Mouse (Mus musculus): ENCODE results near the gene Tmx4. TPM values are rescaled to one million over a fixed set of nuclear protein-coding genes. Genes with fewer than 3 reads are reported as not detected.

Gene Tmx4
- 37.6 and 66.9 TPM in 2 replicates for polyA plus RNA-seq (2012; rRNA removed)

DNA sequence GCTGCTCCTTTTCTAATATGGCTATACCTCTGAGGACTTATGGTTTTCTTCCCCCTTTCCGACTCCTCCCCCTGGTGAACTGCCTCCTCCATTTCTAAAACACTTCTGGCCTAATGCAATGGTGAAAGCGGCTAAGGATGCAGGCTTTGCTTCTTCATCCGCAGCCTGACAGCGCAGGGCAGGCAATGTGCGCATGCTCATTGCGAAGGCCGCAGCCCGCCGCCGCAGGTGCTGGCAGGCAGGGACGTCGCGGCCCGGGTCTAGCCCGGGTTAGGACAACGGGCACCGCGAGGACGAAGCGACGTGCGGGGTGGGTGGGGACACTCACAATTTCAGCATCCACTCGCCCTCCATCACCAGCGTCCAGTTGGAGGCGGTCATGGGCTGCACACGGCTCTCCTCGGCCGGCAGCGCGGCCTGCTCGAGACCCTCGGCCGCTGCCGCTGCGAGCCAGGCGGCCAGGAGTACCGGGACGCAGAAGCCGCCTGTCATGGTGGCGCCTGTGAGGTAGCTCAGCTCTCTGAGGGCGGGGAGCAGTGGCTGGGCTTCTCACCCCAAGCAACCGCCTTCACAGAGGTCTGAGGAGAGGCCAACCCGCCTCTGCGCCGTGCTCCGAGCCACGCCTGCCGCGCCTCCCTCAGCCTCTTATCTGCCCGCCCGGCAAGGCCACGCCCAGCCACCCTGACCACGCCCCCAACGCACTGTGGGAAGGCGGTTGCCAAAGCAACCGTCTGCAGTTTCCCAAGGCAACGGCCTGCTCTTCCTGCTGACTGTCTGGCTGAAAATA is at the start of gene Tmx4:
Gene Tmx4, minus strand, starts transcription at position 632 of the 787 bp plus-strand sequence.
- peak; percentile 99 for DNase-seq (ENCODE audit: low read depth)
- TF ChIP-seq CTCF (IDR thresholded peaks at IDR 0.05; ENCODE audit: borderline replicate concordance, extremely low read depth, insufficient read depth, insufficient read length) (no peak), POLR2A (IDR thresholded peaks at IDR 0.05; ENCODE audit: borderline replicate concordance, extremely low read depth, insufficient read depth, insufficient read length, poor library complexity, severe bottlenecking) (peak; percentile 77)

GRCm38 (mm10) chr2:134692125-134692524 is 48.2 kb upstream of the Tmx4 start:
- DNase-seq (ENCODE audit: low read depth): no peak
- TF ChIP-seq POLR2A (IDR thresholded peaks at IDR 0.05; ENCODE audit: borderline replicate concordance, extremely low read depth, insufficient read depth, insufficient read length, poor library complexity, severe bottlenecking) (no peak), CTCF (IDR thresholded peaks at IDR 0.05; ENCODE audit: borderline replicate concordance, extremely low read depth, insufficient read depth, insufficient read length) (no peak)

- TF ChIP-seq POLR2A (IDR thresholded peaks at IDR 0.05; ENCODE audit: borderline replicate concordance, extremely low read depth, insufficient read depth, insufficient read length, poor library complexity, severe bottlenecking) (no peak), CTCF (IDR thresholded peaks at IDR 0.05; ENCODE audit: borderline replicate concordance, extremely low read depth, insufficient read depth, insufficient read length) (no peak)
- no peak for DNase-seq (ENCODE audit: low read depth)
Measured at GRCm38 (mm10) chr2:134691055-134691454, 47.1 kb upstream of the Tmx4 start.

DNA sequence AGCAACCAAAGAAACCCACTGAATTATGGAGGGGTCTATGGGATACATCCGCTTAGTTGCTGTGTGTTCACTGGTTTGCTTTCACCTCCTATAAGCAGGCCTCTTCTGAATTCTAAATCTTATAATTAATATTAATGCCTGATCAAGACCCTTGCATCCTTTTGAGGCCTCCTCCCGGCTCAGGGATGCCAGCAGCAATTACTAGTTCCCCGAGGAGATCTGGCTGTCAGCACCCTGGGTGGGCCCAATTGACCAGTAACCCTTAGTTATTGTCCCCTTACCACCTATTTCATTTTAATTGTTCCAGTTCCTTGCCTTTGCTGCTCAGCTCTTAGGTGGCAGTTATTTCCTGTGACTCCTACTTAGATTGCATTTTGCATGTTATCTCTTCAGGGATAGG is 38.4 kb upstream of the Tmx4 start:
- peak; percentile 36 for DNase-seq (ENCODE audit: low read depth)
- no peak for TF ChIP-seq CTCF (IDR thresholded peaks at IDR 0.05; ENCODE audit: borderline replicate concordance, extremely low read depth, insufficient read depth, insufficient read length)
- no peak for TF ChIP-seq POLR2A (IDR thresholded peaks at IDR 0.05; ENCODE audit: borderline replicate concordance, extremely low read depth, insufficient read depth, insufficient read length, poor library complexity, severe bottlenecking)

- DNase-seq (ENCODE audit: low read depth): peak; percentile 83
- no peak for TF ChIP-seq POLR2A (IDR thresholded peaks at IDR 0.05; ENCODE audit: borderline replicate concordance, extremely low read depth, insufficient read depth, insufficient read length, poor library complexity, severe bottlenecking)
- TF ChIP-seq CTCF (IDR thresholded peaks at IDR 0.05; ENCODE audit: borderline replicate concordance, extremely low read depth, insufficient read depth, insufficient read length): peak; percentile 66; the same call in 1 of the 2 replicates
Measured at GRCm38 (mm10) chr2:134681271-134681961, 37.5 kb upstream of the Tmx4 start.

GRCm38 (mm10) chr2:134679567-134679966 is 35.6 kb upstream of the Tmx4 start:
- TF ChIP-seq CTCF (IDR thresholded peaks at IDR 0.05; ENCODE audit: borderline replicate concordance, extremely low read depth, insufficient read depth, insufficient read length) (no peak), POLR2A (IDR thresholded peaks at IDR 0.05; ENCODE audit: borderline replicate concordance, extremely low read depth, insufficient read depth, insufficient read length, poor library complexity, severe bottlenecking) (no peak)
- DNase-seq (ENCODE audit: low read depth): no peak

DNA sequence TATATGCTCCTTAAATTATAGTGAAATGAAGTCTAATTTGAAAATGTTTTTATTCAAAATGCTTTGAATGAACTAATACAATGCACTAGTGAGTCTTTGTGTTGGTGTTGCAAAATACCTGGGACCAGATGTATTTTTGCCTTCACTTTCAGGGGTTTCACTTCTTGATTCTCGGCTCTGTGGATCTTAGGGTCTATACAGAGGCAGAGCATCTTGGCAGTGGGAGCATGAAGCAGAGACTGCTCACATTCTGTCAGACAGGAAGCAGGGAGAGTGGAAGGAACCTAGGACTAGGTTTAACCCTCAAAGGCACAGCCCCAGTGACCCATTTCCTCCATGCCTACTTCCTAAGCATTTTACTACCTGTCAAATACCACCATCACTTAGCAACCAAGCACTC is 31.5 kb upstream of the Tmx4 start:
- no peak for TF ChIP-seq CTCF (IDR thresholded peaks at IDR 0.05; ENCODE audit: borderline replicate concordance, extremely low read depth, insufficient read depth, insufficient read length)
- TF ChIP-seq POLR2A (IDR thresholded peaks at IDR 0.05; ENCODE audit: borderline replicate concordance, extremely low read depth, insufficient read depth, insufficient read length, poor library complexity, severe bottlenecking): no peak
- DNase-seq (ENCODE audit: low read depth): no peak

- peak; percentile 50 for DNase-seq (ENCODE audit: low read depth)
- peak; percentile 52; the same call in 1 of the 2 replicates for TF ChIP-seq CTCF (IDR thresholded peaks at IDR 0.05; ENCODE audit: borderline replicate concordance, extremely low read depth, insufficient read depth, insufficient read length)
- TF ChIP-seq POLR2A (IDR thresholded peaks at IDR 0.05; ENCODE audit: borderline replicate concordance, extremely low read depth, insufficient read depth, insufficient read length, poor library complexity, severe bottlenecking): no peak
Measured at GRCm38 (mm10) chr2:134673604-134674003, 29.7 kb upstream of the Tmx4 start.

GRCm38 (mm10) chr2:134656477-134656876 is 12.5 kb upstream of the Tmx4 start:
- DNase-seq (ENCODE audit: low read depth): no peak
- no peak for TF ChIP-seq CTCF (IDR thresholded peaks at IDR 0.05; ENCODE audit: borderline replicate concordance, extremely low read depth, insufficient read depth, insufficient read length)
- TF ChIP-seq POLR2A (IDR thresholded peaks at IDR 0.05; ENCODE audit: borderline replicate concordance, extremely low read depth, insufficient read depth, insufficient read length, poor library complexity, severe bottlenecking): no peak

DNA sequence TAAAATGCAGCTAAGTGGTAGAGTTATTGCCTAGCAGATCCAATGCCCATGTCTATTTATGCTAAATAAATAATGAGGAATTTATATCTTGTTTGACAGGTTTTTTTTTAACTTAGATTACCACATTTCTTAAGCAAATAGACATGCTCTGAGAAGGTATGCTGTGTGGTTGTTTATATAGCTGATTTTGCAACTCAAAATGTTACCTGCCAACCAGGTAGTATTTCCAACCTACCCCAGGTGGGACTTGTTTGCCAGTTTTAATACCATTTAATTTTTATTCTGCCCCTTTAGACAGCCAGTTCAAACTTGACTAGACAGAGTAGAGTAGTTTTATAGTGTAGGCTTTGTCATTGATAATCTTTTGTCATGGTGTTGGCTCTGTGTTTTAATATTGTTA is 10.7 kb upstream of the Tmx4 start:
- no peak for DNase-seq (ENCODE audit: low read depth)
- TF ChIP-seq POLR2A (IDR thresholded peaks at IDR 0.05; ENCODE audit: borderline replicate concordance, extremely low read depth, insufficient read depth, insufficient read length, poor library complexity, severe bottlenecking): no peak
- no peak for TF ChIP-seq CTCF (IDR thresholded peaks at IDR 0.05; ENCODE audit: borderline replicate concordance, extremely low read depth, insufficient read depth, insufficient read length)

DNA sequence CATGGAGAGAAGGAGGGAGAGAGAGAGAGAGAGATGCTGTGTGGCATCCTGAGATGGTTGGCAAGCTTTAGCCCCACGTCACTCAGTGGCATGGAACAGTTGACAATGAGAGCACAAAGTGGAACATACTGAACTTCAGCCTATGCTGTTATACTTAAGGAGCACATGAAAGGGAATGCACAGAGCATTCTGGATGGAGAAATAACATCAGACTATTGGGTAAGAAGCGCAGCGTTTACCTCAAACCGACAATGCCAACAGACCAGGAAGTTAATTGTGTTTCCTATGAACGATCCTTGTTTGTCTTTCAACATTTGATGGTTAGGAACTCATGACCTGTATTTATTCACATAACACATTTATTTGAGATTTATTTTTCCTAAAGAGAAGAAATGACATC is 8.8 kb upstream of the Tmx4 start:
- TF ChIP-seq POLR2A (IDR thresholded peaks at IDR 0.05; ENCODE audit: borderline replicate concordance, extremely low read depth, insufficient read depth, insufficient read length, poor library complexity, severe bottlenecking): no peak
- TF ChIP-seq CTCF (IDR thresholded peaks at IDR 0.05; ENCODE audit: borderline replicate concordance, extremely low read depth, insufficient read depth, insufficient read length): no peak
- no peak for DNase-seq (ENCODE audit: low read depth)
